Mouse (Mus musculus) B cell, adult (primary cell): ENCODE results near the gene Cuedc2. TPM values are rescaled to one million over a fixed set of nuclear protein-coding genes. Genes with fewer than 3 reads are reported as not detected.

Source experiments
- total RNA-seq: library from RNA; stranded (reverse); gene quantifications from 4 replicates; pipeline ENCODE4 v1.2.4, GENCODE M21; 2023; ENCODE audit not compliant: inconsistent age

The Cuedc2 gene
- 61.9 to 71.2 TPM (median 66.9 TPM) in 4 replicates for total RNA-seq

GRCm38 (mm10) chr19:46338331-46338936 lies at the start of gene Cuedc2:
TSS of gene Cuedc2 (minus strand) at chr19:46338702.

GRCm38 (mm10) chr19:46350168-46350932 lies 11.8 kb upstream of the Cuedc2 start, which contains the start of gene 2310034G01Rik:
TSS of gene 2310034G01Rik (minus strand) at chr19:46350302.

GRCm38 (mm10) chr19:46328081-46329030 lies 10.1 kb downstream of the Cuedc2 start, which contains the start of gene Fbxl15:
TSS of gene Fbxl15 (plus strand) at chr19:46328184.

GRCm38 (mm10) chr19:46326756-46327305 lies 11.7 kb downstream of the Cuedc2 start, which contains the start of gene Psd:
TSS of gene Psd (minus strand) at chr19:46327156.

GRCm38 (mm10) chr19:46304216-46304841 lies 34.2 kb downstream of the Cuedc2 start, which contains the start of gene Nfkb2:
TSS of gene Nfkb2 (plus strand) at chr19:46304320.

Other genes starting within 250 kb of the Cuedc2 start
- gene Elovl3, start 206.8 kb downstream of the Cuedc2 start, total RNA-seq = not detected in 4 replicates
- not detected in 4 replicates for gene Pitx3, start 190.4 kb downstream of the Cuedc2 start, total RNA-seq
- gene Gbf1, start 186.2 kb downstream of the Cuedc2 start, total RNA-seq = 114 to 128 TPM (median 121 TPM) in 4 replicates
- gene Nfkb2, start 34.4 kb downstream of the Cuedc2 start, total RNA-seq = 232 to 244 TPM (median 239 TPM) in 4 replicates
- gene Psd, start 11.5 kb downstream of the Cuedc2 start, total RNA-seq = 0.38 to 2.4 TPM (median 1.3 TPM) in 4 replicates
- gene Fbxl15, start 10.5 kb downstream of the Cuedc2 start, total RNA-seq = 4.8 to 6.3 TPM (median 5.6 TPM) in 4 replicates
- 0.57 to 0.80 TPM (median 0.61 TPM) in 3 of 4 replicates, not detected in the other for gene Mfsd13a, start 2.4 kb upstream of the Cuedc2 start, total RNA-seq
- gene 2310034G01Rik, start 11.6 kb upstream of the Cuedc2 start, total RNA-seq = not detected in 4 replicates
- gene Actr1a, start 57.0 kb upstream of the Cuedc2 start, total RNA-seq = 90.2 to 98.4 TPM (median 95.7 TPM) in 4 replicates
- 39.9 to 46.2 TPM (median 44.2 TPM) in 4 replicates for gene Sufu, start 58.2 kb upstream of the Cuedc2 start, total RNA-seq
- gene Trim8, start 163.0 kb upstream of the Cuedc2 start, total RNA-seq = 61.7 to 73.8 TPM (median 71.9 TPM) in 4 replicates
- gene Arl3, start 234.5 kb upstream of the Cuedc2 start, total RNA-seq = 9.0 to 17.3 TPM (median 13.5 TPM) in 4 replicates
- 10.3 to 15.9 TPM (median 14.5 TPM) in 4 replicates for gene Sfxn2, start 234.7 kb upstream of the Cuedc2 start, total RNA-seq